ENCODE assay signal across 16 mouse cellular contexts in genomic region chr5:136002325-136002724, GRCm38 (mm10). TPM values are rescaled to one million over a fixed set of nuclear protein-coding genes. Genes with fewer than 3 reads are reported as not detected.
DNase-seq lines count a peak whose midpoint lies in the region; ATAC-seq and TF ChIP-seq lines count a peak whose summit lies in the region.
"Had no signal": no experiment of that assay in that cellular context is flagged by ENCODE, and none has a peak within 500 bp of the region (broad histone marks: within the 10 kb centered on the region; RNA-seq: fewer than 3 reads in every experiment).

No protein-coding gene starts in this region.

- H3K27me3 ChIP-seq in limb, embryonic 11.5 days (ENCODE audit: control insufficient read depth, insufficient read depth, low read length), result no peaks in the 10 kb centered on the region
- H3K27me3 ChIP-seq in limb, embryonic 10.5 days (ENCODE audit: low read depth, poor library complexity, severe bottlenecking), result no peaks in the 10 kb centered on the region
- H3K27me3 ChIP-seq: liver, embryonic 12.5 days had no signal

- H3K4me2 ChIP-seq in limb, embryonic 11.5 days (ENCODE audit: low read depth, severe bottlenecking), result no peak overlapping the region
- H3K4me2 ChIP-seq: liver, embryonic 12.5 days had no signal

- H3K27ac ChIP-seq in limb, embryonic 11.5 days (replicated peaks; ENCODE audit: low read depth, low read length), result 0 out of 2 replicates have a peak overlapping the region, but pooled peaks have one; percentile 43
- no peak overlapping the region for H3K27ac ChIP-seq in limb, embryonic 10.5 days
- peak overlapping the region; percentile 92 for H3K27ac ChIP-seq in ES-E14 (ENCODE audit: insufficient read depth, low read depth, low read length, poor library complexity, severe bottlenecking)
- H3K27ac ChIP-seq: liver, embryonic 12.5 days; midbrain, embryonic 10.5 days had no signal

- H3K4me1 ChIP-seq in limb, embryonic 11.5 days (ENCODE audit: control insufficient read depth, insufficient read depth, low read length), result peaks cover 3% of the 10 kb centered on the region; the same call in 1 of the 2 replicates
- peaks cover 20% of the 10 kb centered on the region for H3K4me1 ChIP-seq in limb, embryonic 10.5 days
- H3K4me1 ChIP-seq in ES-E14 (ENCODE audit: control insufficient read depth in 2 of 2, insufficient read depth in 2 of 2, low read length in 2 of 2, poor library complexity in 1 of 2), result peaks cover 3 to 8% of the 10 kb centered on the region in 2 experiments; a peak in 3 of 4 replicates

- H3K9ac ChIP-seq in limb, embryonic 11.5 days (ENCODE audit: low read length), result no peak overlapping the region
- no peak overlapping the region for H3K9ac ChIP-seq in ES-E14 (ENCODE audit: insufficient read depth, low read depth, low read length, poor library complexity, severe bottlenecking)
- H3K9ac ChIP-seq: liver, embryonic 12.5 days had no signal

- H3K4me3 ChIP-seq in limb, embryonic 11.5 days (ENCODE audit: low read depth, low read length), result no peak overlapping the region
- no peak overlapping the region for H3K4me3 ChIP-seq in limb, embryonic 10.5 days
- no peak overlapping the region for H3K4me3 ChIP-seq in ES-E14 (ENCODE audit: insufficient read depth in 1 of 2, low read depth in 1 of 2, low read length in 2 of 2, poor library complexity in 1 of 2, severe bottlenecking in 1 of 2)
- H3K4me3 ChIP-seq: liver, embryonic 12.5 days; midbrain, embryonic 10.5 days had no signal

- intact Hi-C loops in heart, postnatal 36 days (cut with DNase I), result no loop called here

- peak; percentile 71 for DNase-seq in heart, adult 11 months
- no peak for DNase-seq in heart, postnatal 36 days
- no peak for DNase-seq in limb, embryonic 11.5 days (ENCODE audit: low spot score)
- DNase-seq in limb, embryonic 10.5 days (ENCODE audit: low spot score), result no peak
- no peak for DNase-seq in ES-E14 (ENCODE audit: low read depth, low spot score)
- peak; percentile 23 for DNase-seq in lung, postnatal 10 days
- no peak for DNase-seq in cerebellum, postnatal 10 days
- no peak for DNase-seq in kidney, adult 8-10 months
- DNase-seq: adrenal gland, postnatal 10 days; kidney, adult 11 months; layer of hippocampus, adult 9-11 months; right cerebral cortex, adult 18-20 months had no signal

- no peaks in the 10 kb centered on the region for H3K9me3 ChIP-seq in limb, embryonic 11.5 days (ENCODE audit: control insufficient read depth, low read length)
- no peaks in the 10 kb centered on the region for H3K9me3 ChIP-seq in limb, embryonic 10.5 days (replicated peaks)
- no peaks in the 10 kb centered on the region for H3K9me3 ChIP-seq in ES-E14 (ENCODE audit: control insufficient read depth, insufficient read depth, low read depth, low read length)
- H3K9me3 ChIP-seq: liver, embryonic 12.5 days; midbrain, embryonic 10.5 days had no signal

- WGBS in limb, embryonic 11.5 days, result 71% methylated on average over 2 of the region's 2 CpGs
- WGBS in limb, embryonic 10.5 days, result 73% methylated on average over 2 of the region's 2 CpGs

- in situ Hi-C loops in ES-E14 (cut with MboI; ENCODE audit: low sequenced_read_pairs in 2 of 2, unreplicated experiment in 2 of 2), result no loop called here

- peaks cover 5% of the 10 kb centered on the region; the same call in 1 of the 2 replicates for H3K36me3 ChIP-seq in limb, embryonic 11.5 days (ENCODE audit: control insufficient read depth, insufficient read depth, low read length)
- peaks cover 62% of the 10 kb centered on the region for H3K36me3 ChIP-seq in limb, embryonic 10.5 days
- peaks cover 7% of the 10 kb centered on the region; the same call in 1 of the 2 replicates for H3K36me3 ChIP-seq in ES-E14 (ENCODE audit: control insufficient read depth, insufficient read depth, low read length, poor library complexity, severe bottlenecking)

- no peak for ATAC-seq in limb, embryonic 11.5 days (ENCODE audit: insufficient number of reproducible peaks, low FRiP score, low TSS enrichment, low read depth)
- ATAC-seq: liver, embryonic 12.5 days had no signal

TF ChIP-seq in ES-E14, 5 proteins besides CTCF, POLR2A, EP300 and RAD21:
- TF ChIP-seq HCFC1 (IDR thresholded peaks at IDR 0.05; ENCODE audit: borderline replicate concordance, insufficient read depth, low read length), result no peak
- TF ChIP-seq ZNF384 (IDR thresholded peaks at IDR 0.05; ENCODE audit: low read depth, low read length), result no peak
- TF ChIP-seq MAFK (IDR thresholded peaks at IDR 0.05; ENCODE audit: insufficient read depth, low read depth, low read length), result no peak
- TF ChIP-seq ZC3H11A (IDR thresholded peaks at IDR 0.05; ENCODE audit: borderline replicate concordance, low read depth, low read length), result no peak
- no peak for TF ChIP-seq CHD2 (IDR thresholded peaks at IDR 0.05; ENCODE audit: low read depth, low read length)

RNA-seq across cellular contexts. Expression of gene Dtx2, which starts 7.7 kb away (rescaled TPM):
- 1 to 10 TPM; 7.2 to 7.9 TPM for total RNA-seq in heart, postnatal 36 days (2021)
- 32.3 and 33.8 TPM in 2 replicates for polyA plus RNA-seq in limb, embryonic 11.5 days (2014; fragmentation: Nextera tagmentation; extraction: Ambion mirVana)
- 41.5 and 42.3 TPM in 2 replicates for polyA plus RNA-seq in limb, embryonic 10.5 days (2016; fragmentation: Nextera tagmentation; extraction: Ambion mirVana)
- 26.7 and 28.3 TPM in 2 replicates for total RNA-seq in ES-E14 (2012; rRNA removed)

RNA-seq across cellular contexts. Expression of gene Zp3, which starts 22.4 kb away (rescaled TPM):
- not detected for total RNA-seq in heart, postnatal 36 days (2021)
- polyA plus RNA-seq in limb, embryonic 11.5 days (2014; fragmentation: Nextera tagmentation; extraction: Ambion mirVana), result not detected in 2 replicates
- not detected in 2 replicates for polyA plus RNA-seq in limb, embryonic 10.5 days (2016; fragmentation: Nextera tagmentation; extraction: Ambion mirVana)
- 12.7 and 16.1 TPM in 2 replicates for total RNA-seq in ES-E14 (2012; rRNA removed)
- total RNA-seq: granulocyte monocyte progenitor cell, adult 5-6 weeks had no signal
- polyA plus RNA-seq: liver, embryonic 12.5 days; midbrain, embryonic 10.5 days had no signal

RNA-seq across cellular contexts. Expression of gene Ssc4d, which starts 28.0 kb away (rescaled TPM):
- total RNA-seq in heart, postnatal 36 days (2021), result under 1 TPM; 0.58 to 0.68 TPM
- polyA plus RNA-seq in limb, embryonic 11.5 days (2014; fragmentation: Nextera tagmentation; extraction: Ambion mirVana), result 4.6 and 5.7 TPM in 2 replicates
- polyA plus RNA-seq in limb, embryonic 10.5 days (2016; fragmentation: Nextera tagmentation; extraction: Ambion mirVana), result 3.3 and 4.1 TPM in 2 replicates
- 10.9 and 11.0 TPM in 2 replicates for total RNA-seq in ES-E14 (2012; rRNA removed)

RNA-seq across cellular contexts. Expression of gene Upk3b, which starts 36.0 kb away (rescaled TPM):
- 10 to 100 TPM; 17.9 to 28.6 TPM for total RNA-seq in heart, postnatal 36 days (2021)
- polyA plus RNA-seq in limb, embryonic 11.5 days (2014; fragmentation: Nextera tagmentation; extraction: Ambion mirVana), result 0.18 and 0.67 TPM in 2 replicates
- 1.5 and 5.5 TPM in 2 replicates for polyA plus RNA-seq in limb, embryonic 10.5 days (2016; fragmentation: Nextera tagmentation; extraction: Ambion mirVana)
- total RNA-seq in ES-E14 (2012; rRNA removed), result 1.6 and 2.2 TPM in 2 replicates
- total RNA-seq: granulocyte monocyte progenitor cell, adult 5-6 weeks had no signal
- polyA plus RNA-seq: midbrain, embryonic 10.5 days; neural tube, embryonic 14.5 days had no signal

RNA-seq across cellular contexts. Expression of gene Upk3bl, which starts 52.0 kb away (rescaled TPM):
- total RNA-seq in heart, postnatal 36 days (2021), result not detected
- 4.0 TPM in 2 replicates for polyA plus RNA-seq in limb, embryonic 11.5 days (2014; fragmentation: Nextera tagmentation; extraction: Ambion mirVana)
- polyA plus RNA-seq in limb, embryonic 10.5 days (2016; fragmentation: Nextera tagmentation; extraction: Ambion mirVana), result 3.5 and 4.9 TPM in 2 replicates
- total RNA-seq in ES-E14 (2012; rRNA removed), result 2.2 and 5.1 TPM in 2 replicates
- total RNA-seq: granulocyte monocyte progenitor cell, adult 5-6 weeks had no signal
- polyA plus RNA-seq: neural tube, embryonic 14.5 days had no signal

Comparison
In these comparisons a context has a peak if more than half of its experiments do, and no peak if none do; other contexts are left out.
1. DNase-seq: peak in heart, adult 11 months (single experiment) and lung, postnatal 10 days (single experiment); none in heart, postnatal 36 days (0 of 2), limb, embryonic 11.5 days (single experiment), limb, embryonic 10.5 days (single experiment), ES-E14 (single experiment), cerebellum, postnatal 10 days (0 of 2) and kidney, adult 8-10 months (0 of 2).
2. RNA of gene Zp3, which starts 22.4 kb away (total RNA-seq): 12.7 to 16.1 TPM in ES-E14; not detected in heart, postnatal 36 days; every median in the first group is over 10 times any median in the second.